Mouse (Mus musculus): ENCODE data around the gene Zdhhc20. TPM values are rescaled to one million over a fixed set of nuclear protein-coding genes. Genes with fewer than 3 reads are reported as not detected.
A peak's percentile ranks its signal among the peaks of the same experiment; 100 is the strongest.
"Not testable (repeated sequence)": the region's sequence is repeated elsewhere in the genome, so short reads cannot be mapped to it uniquely, and the experiment has no call there.

Zdhhc20 gene
- polyA plus RNA-seq, 1 experiment from 2014 or later, result 35.3 TPM

DNA sequence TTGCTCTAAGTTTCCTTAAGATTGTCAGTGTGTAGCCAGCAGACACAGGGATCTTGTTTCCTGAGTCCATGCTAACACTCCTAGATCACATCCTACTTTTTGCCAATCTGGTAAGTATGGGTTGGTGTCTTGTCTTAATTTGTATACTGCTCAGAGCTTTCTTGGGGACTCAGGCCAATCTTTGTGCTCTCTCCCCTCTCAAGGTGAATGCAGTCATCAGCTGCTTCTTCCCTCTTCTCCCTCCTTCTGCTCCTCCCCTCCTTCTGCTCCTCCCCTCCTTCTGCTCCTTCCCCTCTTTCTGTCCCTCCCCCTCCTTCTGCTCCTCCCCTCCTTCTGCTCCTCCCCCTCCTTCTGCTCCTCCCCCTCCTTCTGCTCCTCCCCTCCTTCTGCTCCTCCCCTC is 21.7 kb upstream of the Zdhhc20 start:
- H3K27me3 ChIP-seq; ATAC-seq (ENCODE audit: low FRiP score, low read depth); H3K9ac ChIP-seq; H3K27ac ChIP-seq (replicated peaks); H3K4me2 ChIP-seq; H3K36me3 ChIP-seq; H3K4me1 ChIP-seq (replicated peaks); H3K9me3 ChIP-seq; H3K4me3 ChIP-seq: not testable (repeated sequence)

DNA sequence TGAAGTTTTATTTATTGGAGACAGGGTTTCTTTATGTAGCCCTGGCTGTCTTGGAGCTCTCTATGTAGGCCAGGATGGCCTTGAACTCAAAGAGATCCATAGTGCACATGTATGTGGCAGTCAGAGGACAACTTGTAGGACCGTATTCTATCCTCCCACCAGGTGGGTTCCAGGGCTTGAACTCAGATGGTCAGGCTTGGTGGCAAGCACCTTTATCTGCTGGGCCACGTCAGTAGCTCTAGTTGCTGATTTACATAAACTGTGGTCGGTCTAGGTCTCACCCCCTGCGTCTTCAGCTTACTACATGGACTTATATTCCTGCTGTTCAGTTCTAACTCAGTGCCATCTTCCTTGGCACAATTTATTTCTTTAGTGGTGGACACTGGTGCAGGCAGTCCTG is 21.2 kb upstream of the Zdhhc20 start:
- Histone ChIP-seq H3K4me3 (no peak overlapping the region), H3K9me3 (no peaks in the 10 kb centered on the region), H3K36me3 (peaks cover 3% of the 10 kb centered on the region; the same call in 1 of the 2 replicates), H3K27ac (replicated peaks) (no peak overlapping the region), H3K27me3 (no peaks in the 10 kb centered on the region), H3K4me2 (no peak overlapping the region), H3K4me1 (replicated peaks) (peaks cover 4% of the 10 kb centered on the region; the same call in 1 of the 2 replicates), H3K9ac (no peak overlapping the region)
- 75% methylated on average over 4 of the region's 4 CpGs for WGBS
- ATAC-seq (ENCODE audit: low FRiP score, low read depth), result no peak

DNA sequence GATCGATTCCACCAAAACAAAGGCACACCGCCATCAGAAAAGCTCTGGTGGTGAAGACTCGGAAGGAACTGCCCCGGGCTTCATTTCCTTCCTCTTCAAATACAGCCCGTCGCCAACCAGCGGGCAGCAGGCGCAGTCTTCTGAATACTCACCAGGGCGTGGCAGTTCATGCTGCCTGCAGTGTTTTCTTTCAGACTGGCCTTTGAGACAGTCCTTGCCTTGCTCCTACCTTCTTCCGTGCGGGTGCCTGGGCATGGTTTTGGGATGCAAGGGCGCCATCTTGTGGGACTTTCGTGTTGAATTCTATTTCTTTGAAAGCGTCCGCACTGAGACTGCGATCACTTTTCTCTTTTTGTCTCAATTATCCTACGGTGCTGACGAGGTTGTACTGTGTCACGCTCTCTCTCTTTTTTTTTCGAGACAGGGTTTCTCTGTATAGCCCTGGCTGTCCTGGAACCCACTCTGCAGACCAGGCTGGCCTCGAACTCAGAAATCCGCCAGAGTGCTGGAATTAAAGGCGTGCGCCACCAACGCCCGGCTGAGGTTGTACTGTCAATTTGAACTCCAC is 20.5 kb upstream of the Zdhhc20 start:
- Histone ChIP-seq H3K9me3 (no peaks in the 10 kb centered on the region), H3K4me3 (peak overlapping the region; percentile 36), H3K4me2 (peak overlapping the region; percentile 62), H3K27me3 (no peaks in the 10 kb centered on the region), H3K36me3 (no peaks in the 10 kb centered on the region), H3K9ac (peak overlapping the region; percentile 46), H3K27ac (replicated peaks) (peak overlapping the region; percentile 66), H3K4me1 (replicated peaks) (peaks cover 4% of the 10 kb centered on the region; the same call in 1 of the 2 replicates)
- peak; percentile 90 for ATAC-seq (ENCODE audit: low FRiP score, low read depth)
- 20% methylated on average over 26 of the region's 26 CpGs for WGBS

DNA sequence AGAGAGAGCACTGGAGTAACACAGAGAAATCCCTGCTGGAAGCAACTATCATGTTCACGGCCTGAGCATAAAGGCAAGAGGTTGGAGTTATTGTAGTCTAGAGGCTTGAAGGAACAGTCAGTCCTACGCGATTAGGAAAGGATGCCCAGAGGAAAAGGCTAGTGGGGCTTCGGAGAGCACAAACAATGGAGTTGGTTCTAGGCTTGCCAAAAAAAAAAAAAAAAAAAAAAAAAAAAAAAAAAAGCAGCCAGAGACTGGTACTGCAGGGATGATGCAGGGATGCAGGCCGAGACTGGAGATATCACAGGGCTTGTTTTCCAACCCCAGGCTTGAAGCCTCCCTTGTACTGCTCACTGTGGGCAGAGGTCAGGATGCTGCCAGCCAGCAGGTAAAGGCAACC is 19.2 kb upstream of the Zdhhc20 start:
- no peaks in the 10 kb centered on the region for H3K27me3 ChIP-seq
- H3K4me2 ChIP-seq, result no peak overlapping the region
- no peak overlapping the region for H3K9ac ChIP-seq
- WGBS, result 69% methylated on average over 5 of the region's 5 CpGs
- peaks cover 4% of the 10 kb centered on the region; the same call in 1 of the 2 replicates for H3K4me1 ChIP-seq (replicated peaks)
- no peak overlapping the region for H3K27ac ChIP-seq (replicated peaks)
- no peaks in the 10 kb centered on the region for H3K9me3 ChIP-seq
- H3K4me3 ChIP-seq, result no peak overlapping the region
- no peak for ATAC-seq (ENCODE audit: low FRiP score, low read depth)
- no peaks in the 10 kb centered on the region for H3K36me3 ChIP-seq

DNA sequence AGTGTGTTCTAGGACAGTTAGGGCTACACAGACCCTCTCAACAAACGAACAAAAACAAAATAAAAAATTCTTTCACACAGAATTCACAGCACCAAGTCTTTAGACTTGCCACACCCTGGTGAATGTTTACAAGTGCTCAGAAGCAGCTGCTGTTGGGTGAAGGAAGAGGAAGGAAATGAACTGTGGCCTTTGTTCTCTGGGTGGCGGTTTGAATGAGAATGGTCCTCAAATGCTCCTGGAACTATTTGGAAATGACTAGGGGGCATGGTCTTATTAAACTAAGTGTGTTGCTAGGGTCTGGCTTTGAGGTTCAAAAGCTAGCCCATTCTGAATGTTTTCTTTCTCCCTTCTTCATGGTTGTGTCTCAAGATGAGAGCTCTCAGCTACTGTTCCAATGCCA is 18.4 kb upstream of the Zdhhc20 start:
- Histone ChIP-seq H3K36me3 (no peaks in the 10 kb centered on the region), H3K27ac (replicated peaks) (no peak overlapping the region), H3K4me2 (no peak overlapping the region), H3K27me3 (no peaks in the 10 kb centered on the region), H3K4me3 (no peak overlapping the region), H3K4me1 (replicated peaks) (peaks cover 4% of the 10 kb centered on the region; the same call in 1 of the 2 replicates), H3K9me3 (no peaks in the 10 kb centered on the region), H3K9ac (no peak overlapping the region)
- ATAC-seq (ENCODE audit: low FRiP score, low read depth), result no peak
- WGBS, result 66% methylated on average over 2 of the region's 2 CpGs

DNA sequence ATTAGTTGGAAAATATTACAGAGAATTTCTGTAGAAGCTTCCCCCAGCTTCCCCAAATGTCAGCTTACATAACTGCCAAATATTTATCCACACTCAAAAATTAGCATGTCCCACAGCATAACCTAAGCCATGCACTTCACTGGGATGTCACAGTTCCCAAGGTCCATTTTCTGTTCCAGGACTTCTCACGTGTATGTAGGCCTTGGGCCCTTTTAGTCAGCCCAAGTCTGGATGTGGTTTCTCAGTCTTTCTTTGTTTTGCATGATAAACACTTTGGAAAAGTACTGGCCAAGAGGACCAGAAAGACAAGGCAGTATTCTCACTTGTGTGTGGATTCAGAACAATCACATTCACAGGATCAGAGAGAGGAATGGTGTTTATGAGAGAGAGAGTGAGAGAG is 11.9 kb upstream of the Zdhhc20 start:
- no peak overlapping the region for H3K4me3 ChIP-seq
- 76% methylated on average over 1 of the region's 1 CpGs for WGBS
- no peak overlapping the region for H3K9ac ChIP-seq
- H3K27me3 ChIP-seq, result no peaks in the 10 kb centered on the region
- H3K4me2 ChIP-seq, result no peak overlapping the region
- H3K4me1 ChIP-seq (replicated peaks), result no peaks in the 10 kb centered on the region
- ATAC-seq (ENCODE audit: low FRiP score, low read depth), result no peak
- H3K27ac ChIP-seq (replicated peaks), result no peak overlapping the region
- no peaks in the 10 kb centered on the region for H3K36me3 ChIP-seq
- H3K9me3 ChIP-seq, result no peaks in the 10 kb centered on the region

DNA sequence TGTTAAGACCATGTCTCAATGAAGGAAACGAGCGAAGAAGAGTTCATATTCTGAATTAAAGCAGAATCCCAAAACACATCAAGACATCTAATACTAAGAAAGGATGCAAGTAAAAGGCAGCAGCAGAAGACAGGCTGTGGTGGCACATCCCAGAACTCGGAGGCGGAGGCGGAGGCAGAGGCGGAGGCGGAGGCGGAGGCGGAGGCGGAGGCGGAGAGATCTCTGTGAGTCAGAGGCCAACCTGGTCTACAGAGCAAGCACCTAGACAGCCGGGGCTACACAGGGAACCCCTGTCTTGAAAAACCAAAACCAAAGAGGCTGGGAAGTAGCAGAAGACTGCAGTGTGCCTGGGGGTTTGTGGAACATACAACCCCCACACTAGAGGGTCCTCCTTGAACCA is 6.8 kb upstream of the Zdhhc20 start:
- WGBS, result 95% methylated on average over 12 of the region's 12 CpGs

DNA sequence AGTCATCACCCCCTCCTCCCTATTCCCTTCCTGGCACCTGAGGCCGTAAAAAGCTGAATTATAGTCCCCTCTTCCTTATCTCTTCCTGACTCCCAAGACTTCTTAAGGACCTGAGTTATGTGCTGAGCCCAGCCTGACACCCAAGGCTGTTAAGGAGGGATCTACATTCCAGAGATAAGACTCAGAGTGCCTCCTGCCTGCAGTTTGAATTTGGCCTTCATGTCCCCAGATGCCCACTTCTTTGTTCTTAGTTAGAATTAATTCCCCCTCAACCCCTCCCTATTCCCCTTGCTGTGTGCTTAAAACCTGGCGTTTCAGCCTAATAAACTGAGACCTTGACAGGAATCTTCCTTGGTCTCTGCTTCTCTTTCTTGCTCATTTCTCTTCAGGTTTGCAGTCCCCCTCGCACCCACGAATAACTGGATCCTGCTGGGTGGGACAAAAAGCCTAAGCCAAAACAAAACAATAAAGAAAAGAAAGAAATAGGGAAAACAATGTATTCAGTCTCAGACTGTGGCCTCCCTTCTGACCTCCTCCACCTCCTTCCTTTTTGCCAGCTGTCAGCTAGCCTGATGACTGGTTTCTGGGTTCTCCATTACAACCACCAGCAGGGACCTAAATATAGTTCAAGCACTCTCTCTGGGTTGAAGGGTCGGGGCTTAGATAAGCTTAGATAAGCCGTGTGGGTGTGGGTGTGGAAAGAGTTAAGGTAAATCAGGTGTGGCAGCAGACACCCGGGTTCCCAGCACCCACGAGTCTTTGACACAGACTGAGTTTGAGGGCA is 6.2 kb upstream of the Zdhhc20 start:
- ATAC-seq (ENCODE audit: low FRiP score, low read depth); H3K9me3 ChIP-seq; H3K9ac ChIP-seq; H3K4me1 ChIP-seq (replicated peaks); H3K4me3 ChIP-seq; H3K27ac ChIP-seq (replicated peaks); H3K36me3 ChIP-seq; H3K4me2 ChIP-seq; H3K27me3 ChIP-seq: not testable (repeated sequence)
- 47% methylated on average over 8 of the region's 8 CpGs for WGBS

More for the DNA sequence above, 6.8 kb upstream of the Zdhhc20 start:
- ATAC-seq (ENCODE audit: low FRiP score, low read depth), result no peak
- no peak overlapping the region for H3K4me2 ChIP-seq
- H3K4me1 ChIP-seq (replicated peaks), result no peaks in the 10 kb centered on the region
- H3K27me3 ChIP-seq, result no peaks in the 10 kb centered on the region
- no peaks in the 10 kb centered on the region for H3K9me3 ChIP-seq
- H3K4me3 ChIP-seq, result no peak overlapping the region
- no peak overlapping the region for H3K9ac ChIP-seq
- no peaks in the 10 kb centered on the region for H3K36me3 ChIP-seq
- no peak overlapping the region for H3K27ac ChIP-seq (replicated peaks)

DNA sequence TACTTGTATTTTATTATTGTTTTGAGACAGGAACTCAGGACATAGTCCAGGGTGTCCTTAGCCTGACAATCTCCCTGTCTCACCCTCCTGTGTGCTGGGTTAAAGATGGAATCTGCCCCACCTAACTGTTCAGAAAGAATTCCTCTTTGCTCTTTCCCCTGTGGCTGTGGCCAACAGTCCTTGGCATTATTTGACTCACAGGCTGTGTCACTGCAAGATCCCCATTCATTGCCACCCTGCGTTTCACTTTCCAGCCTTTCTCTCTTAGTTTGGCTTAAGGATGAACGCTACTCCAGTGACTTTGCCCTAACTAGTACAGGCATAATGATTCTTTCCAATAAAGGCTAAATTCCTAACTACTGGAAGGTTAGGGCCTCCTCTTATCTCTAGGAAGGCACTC is 4.3 kb upstream of the Zdhhc20 start:
- Histone ChIP-seq H3K4me1 (replicated peaks) (no peaks in the 10 kb centered on the region), H3K4me2 (no peak overlapping the region), H3K36me3 (no peaks in the 10 kb centered on the region), H3K9me3 (no peaks in the 10 kb centered on the region), H3K4me3 (no peak overlapping the region), H3K27ac (replicated peaks) (no peak overlapping the region), H3K9ac (no peak overlapping the region), H3K27me3 (no peaks in the 10 kb centered on the region)
- ATAC-seq (ENCODE audit: low FRiP score, low read depth), result no peak
- WGBS, result 95% methylated on average over 2 of the region's 2 CpGs

DNA sequence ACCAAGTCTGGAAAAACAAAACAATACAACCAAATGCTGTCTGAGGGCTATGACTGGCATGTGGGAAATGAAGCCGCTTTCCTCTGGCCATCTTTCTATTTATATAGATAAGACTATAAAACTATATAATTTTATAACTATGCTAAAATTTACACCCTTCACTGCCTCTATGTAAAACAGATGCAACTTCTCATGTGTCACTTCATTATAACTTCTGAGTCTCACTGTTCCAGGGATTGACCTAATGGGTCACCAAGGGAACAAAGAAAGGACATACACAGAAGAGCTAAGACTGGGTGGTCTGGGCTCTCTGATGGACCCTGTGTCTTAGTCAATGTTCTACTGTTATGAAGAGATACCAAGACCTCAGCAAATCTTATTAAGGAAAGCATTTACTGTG is 2.9 kb upstream of the Zdhhc20 start:
- H3K36me3 ChIP-seq, result no peaks in the 10 kb centered on the region
- no peaks in the 10 kb centered on the region for H3K27me3 ChIP-seq
- H3K9ac ChIP-seq, result no peak overlapping the region
- H3K4me3 ChIP-seq, result no peak overlapping the region
- no peak overlapping the region for H3K4me2 ChIP-seq
- H3K9me3 ChIP-seq, result no peaks in the 10 kb centered on the region
- WGBS, result 100% methylated on average over 1 of the region's 1 CpGs
- H3K4me1 ChIP-seq (replicated peaks), result peaks cover 11% of the 10 kb centered on the region
- no peak overlapping the region for H3K27ac ChIP-seq (replicated peaks)
- ATAC-seq (ENCODE audit: low FRiP score, low read depth), result no peak

DNA sequence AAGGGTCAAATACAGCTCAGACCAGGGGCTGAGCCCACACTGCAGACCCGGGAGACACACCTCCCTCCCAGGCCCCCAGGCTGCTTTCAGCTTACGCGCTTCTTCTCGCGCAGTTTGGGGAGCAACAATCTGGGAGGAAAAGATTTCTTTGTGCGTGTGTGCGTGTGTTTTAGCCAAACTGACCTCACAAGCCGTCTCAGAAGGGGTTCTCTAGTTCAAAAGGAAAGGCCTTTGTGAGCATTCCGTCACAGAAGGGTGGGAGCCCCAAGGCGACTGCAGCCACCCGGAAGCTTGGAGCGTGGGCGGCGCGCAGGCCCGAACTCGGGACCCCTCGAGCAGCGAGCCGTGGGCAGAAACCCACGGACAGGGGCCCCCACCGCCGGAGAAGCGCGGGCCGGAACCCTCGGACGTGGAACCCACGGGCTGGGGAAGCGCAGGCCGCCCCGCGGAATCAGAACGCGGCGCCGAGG is 500 bp downstream of the Zdhhc20 start:
- under 1% methylated on average over 35 of the region's 37 CpGs for WGBS
- peak; percentile 21 for ATAC-seq (ENCODE audit: low FRiP score, low read depth)
- H3K36me3 ChIP-seq, result no peaks in the 10 kb centered on the region

DNA sequence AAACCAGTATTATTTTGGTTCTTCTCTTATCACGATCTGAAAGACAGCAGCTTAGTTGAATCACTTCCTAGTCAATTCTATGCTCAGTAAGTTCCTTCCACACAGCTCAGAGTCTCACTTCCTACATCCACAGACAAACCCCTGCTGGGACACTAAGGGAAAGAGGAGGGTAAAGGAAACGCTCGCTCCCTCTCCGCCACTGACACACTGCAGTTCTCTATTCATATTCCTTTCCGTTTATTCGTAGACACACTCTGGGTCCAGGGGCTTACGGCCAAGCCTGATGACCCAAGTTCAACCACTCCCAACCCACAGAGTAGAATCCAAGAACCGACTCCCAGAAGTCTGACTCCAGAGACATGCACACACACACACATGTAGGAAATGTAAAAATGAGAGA is 2.9 kb downstream of the Zdhhc20 start:
- no peaks in the 10 kb centered on the region for H3K9me3 ChIP-seq
- whole genome bisulfite sequencing, result 68% methylated on average over 8 of the region's 8 CpGs
- no peaks in the 10 kb centered on the region for H3K27me3 ChIP-seq
- H3K36me3 ChIP-seq, result no peaks in the 10 kb centered on the region
- peaks cover 28% of the 10 kb centered on the region for H3K4me1 ChIP-seq (replicated peaks)
- no peak overlapping the region for H3K4me3 ChIP-seq
- ATAC-seq (ENCODE audit: low FRiP score, low read depth), result no peak
- no peak overlapping the region; the same call in 1 of the 2 replicates for H3K4me2 ChIP-seq
- no peak overlapping the region for H3K9ac ChIP-seq
- no peak overlapping the region for H3K27ac ChIP-seq (replicated peaks)

More for the DNA sequence above, 500 bp downstream of the Zdhhc20 start:
- Histone ChIP-seq H3K4me1 (replicated peaks) (peaks cover 23% of the 10 kb centered on the region), H3K9ac (peak overlapping the region; percentile 86), H3K27me3 (no peaks in the 10 kb centered on the region), H3K4me3 (peak overlapping the region; percentile 81), H3K9me3 (no peaks in the 10 kb centered on the region), H3K4me2 (peak overlapping the region; percentile 63), H3K27ac (replicated peaks) (peak overlapping the region; percentile 85)

Measured in hindbrain, embryonic 15.5 days (tissue).